Mouse (Mus musculus) lung, adult 2 months (tissue): ENCODE data around the gene Exoc7.

Experiments used
- CTCF ChIP-seq: fragments of 200-500 bp; IDR thresholded peaks from 2 replicates; pipeline ENCODE4 v1.5.1; 2011; ENCODE audit warnings: mild to moderate bottlenecking, low read length, control low read depth; ENCODE audit not compliant: insufficient read depth
- POLR2A ChIP-seq: fragments of 200-500 bp; IDR thresholded peaks from 2 replicates; pipeline ENCODE4 v1.6.1; 2011; ENCODE audit warnings: low read depth, mild to moderate bottlenecking, control low read depth, low read length, borderline replicate concordance; ENCODE audit errors: extremely low read depth

DNA sequence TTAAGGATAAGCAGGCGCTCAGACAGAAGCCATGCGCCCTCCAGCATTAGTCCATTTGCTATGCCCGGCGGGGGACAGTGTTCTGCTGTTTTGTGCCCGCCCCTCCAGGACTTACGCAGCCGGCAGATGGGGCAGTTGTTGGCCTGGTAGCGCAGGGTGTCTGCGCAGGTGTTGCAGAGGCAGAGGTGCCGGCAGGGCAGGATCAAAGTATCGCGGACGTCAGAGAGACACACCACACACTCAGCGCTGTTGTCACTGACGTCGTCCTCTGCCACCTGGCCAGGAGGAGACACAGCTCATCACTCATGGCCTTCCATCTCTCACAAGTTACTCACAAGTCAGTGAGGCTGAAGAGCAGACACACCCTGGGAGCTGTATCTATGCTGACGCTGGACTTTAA, 47.5 kb upstream of the Exoc7 start:
- no peak for TF ChIP-seq CTCF
- no peak for TF ChIP-seq POLR2A
